Mouse (Mus musculus): ENCODE results near the gene Atp5j2.
A peak's percentile ranks its signal among the peaks of the same experiment; 100 is the strongest.

The Atp5j2 gene

DNA sequence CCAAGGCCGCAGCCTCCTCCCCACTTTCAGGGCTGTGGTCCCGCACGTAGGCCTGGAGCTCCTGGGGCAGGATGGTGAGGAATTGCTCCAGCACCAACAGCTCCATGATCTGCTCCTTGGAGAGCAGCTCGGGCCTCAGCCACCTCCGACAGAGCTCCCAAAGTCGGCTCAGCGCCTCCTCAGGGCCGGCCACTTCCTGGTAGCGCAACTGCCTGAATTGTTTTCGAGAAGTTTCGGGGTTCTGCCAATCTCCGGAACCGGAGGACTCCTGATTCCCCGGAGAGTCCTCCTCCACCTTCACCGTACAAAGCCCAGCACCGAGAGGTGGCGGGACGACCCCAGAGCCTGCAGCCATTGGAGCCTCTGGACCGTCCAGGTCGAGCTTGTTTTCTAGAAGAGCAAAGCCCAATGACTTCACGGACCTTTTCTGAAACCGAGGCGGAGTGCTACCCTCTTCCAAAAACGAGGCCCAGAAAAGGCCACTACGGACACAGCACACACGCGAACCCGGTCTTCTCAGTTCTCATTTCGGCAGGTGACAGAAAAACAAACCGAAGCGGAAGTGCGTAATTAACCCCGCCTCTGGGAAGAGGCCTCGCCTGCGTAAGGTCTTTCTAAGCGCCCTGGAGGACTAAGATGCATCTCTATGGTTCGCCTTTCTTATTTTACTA is 9.6 kb upstream of the Atp5j2 start, which contains the start of gene Zkscan14:
TSS of gene Zkscan14 (minus strand) at position 548 of the 671 bp plus-strand sequence.
- DNase-seq (ENCODE audit: inconsistent ontology term) = peak; percentile 78

DNA sequence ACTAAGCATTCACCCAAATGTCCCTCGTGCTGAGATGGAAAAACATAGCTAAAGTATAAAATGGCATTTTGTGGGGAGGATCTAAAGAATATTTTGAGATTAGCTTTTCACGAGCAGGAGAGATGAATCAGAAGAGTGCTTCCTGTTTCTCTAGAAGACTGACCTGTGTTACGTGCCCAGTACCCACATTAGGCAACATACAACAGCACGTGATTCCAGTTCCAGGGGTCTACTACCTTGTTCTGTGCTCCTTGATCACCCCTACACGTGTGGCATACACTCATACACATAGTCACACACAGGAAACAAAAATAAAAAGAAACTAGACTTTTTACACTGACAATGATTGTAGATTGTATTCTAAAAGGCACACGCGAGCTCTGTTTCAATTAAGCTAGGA is 8.5 kb upstream of the Atp5j2 start:
- no peak for DNase-seq (ENCODE audit: inconsistent ontology term)

DNA sequence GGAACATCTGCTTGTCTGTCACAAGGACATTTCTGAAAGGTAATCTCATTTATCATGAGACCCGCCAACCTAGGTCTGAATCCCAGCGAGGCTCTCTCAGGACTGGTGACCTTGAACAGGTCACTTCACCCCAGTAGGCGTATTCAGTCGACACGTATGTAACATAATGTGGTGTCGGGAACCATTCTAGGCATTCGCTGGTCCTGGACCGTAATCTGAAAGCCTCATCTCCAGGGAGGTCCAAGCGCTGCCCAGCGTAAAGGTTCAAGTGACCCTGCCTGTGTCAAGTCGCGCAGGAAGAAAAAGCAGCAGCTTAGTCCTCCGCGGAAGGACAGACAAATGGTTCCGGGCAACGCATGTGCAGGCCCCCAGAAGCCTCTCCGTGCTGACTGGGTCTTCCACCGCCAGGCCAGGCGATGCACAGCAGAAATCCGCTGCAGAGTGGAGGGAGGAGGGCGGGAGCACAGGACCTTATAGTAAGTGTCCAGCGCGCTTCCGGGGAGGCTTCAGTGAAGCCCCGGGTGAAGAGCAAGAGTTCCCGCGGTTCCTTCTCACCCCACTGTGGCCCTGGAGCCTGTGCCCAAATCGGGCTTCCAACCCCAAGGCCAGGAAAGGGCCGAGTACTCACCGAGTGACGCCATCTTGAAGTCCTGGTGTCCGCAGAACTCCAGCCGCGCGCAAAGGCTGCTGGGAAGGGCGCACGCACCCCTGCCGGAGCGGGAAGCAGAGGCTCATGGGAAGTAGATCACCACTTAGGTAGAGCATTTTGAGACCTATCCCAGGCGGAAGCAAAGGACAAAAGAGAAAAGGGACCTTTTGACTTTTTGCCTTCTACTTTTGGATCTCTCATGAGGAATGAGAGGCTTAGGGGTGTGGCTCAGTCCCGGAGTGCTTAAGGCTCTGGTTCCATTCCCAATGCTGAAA is 725 bp downstream of the Atp5j2 start:
- DNase-seq (ENCODE audit: inconsistent ontology term) = peak; percentile 90

DNA sequence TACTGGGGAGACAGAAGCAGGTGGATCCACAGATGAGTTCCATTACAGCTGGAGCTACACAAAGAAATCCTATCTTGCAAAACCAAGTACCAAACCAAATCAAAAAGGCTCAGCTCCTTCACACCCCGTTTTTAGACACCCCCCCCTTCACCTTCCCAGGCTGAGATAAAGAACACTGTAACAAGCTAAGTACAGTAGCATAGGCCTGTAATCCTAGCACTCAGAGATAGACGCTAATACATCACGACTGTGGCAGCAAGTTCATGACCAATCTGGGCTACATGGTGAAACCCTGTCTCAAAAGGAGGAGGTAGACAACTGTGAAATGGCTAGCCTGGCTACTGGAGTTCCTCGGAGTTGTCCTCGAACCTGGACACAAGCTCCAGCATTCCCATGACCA is 1.5 kb downstream of the Atp5j2 start:
- no peak for DNase-seq (ENCODE audit: inconsistent ontology term)

GRCm38 (mm10) chr5:145189416-145189815 is 2.4 kb downstream of the Atp5j2 start:
- DNase-seq (ENCODE audit: inconsistent ontology term) = no peak

DNA sequence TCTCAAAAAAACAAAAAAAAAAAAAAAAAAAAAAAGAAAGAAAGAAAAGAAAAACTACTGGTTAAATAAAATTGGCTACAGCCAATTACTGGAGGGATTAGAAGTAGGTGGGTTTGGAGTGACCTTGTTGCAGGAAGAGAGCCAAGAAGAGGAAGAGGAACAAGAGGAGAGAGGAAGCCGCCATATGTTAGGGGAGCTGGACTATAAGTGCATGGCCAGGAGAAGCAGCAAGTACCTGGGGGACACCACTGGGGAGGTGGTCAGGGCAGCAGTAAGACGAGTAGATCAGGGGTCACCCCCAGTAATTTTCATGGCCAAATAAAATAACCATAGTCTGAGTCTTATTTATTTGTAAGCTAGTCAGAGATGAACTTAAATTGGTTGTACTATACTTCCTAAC is 6.6 kb downstream of the Atp5j2 start:
- DNase-seq (ENCODE audit: inconsistent ontology term) = no peak

DNA sequence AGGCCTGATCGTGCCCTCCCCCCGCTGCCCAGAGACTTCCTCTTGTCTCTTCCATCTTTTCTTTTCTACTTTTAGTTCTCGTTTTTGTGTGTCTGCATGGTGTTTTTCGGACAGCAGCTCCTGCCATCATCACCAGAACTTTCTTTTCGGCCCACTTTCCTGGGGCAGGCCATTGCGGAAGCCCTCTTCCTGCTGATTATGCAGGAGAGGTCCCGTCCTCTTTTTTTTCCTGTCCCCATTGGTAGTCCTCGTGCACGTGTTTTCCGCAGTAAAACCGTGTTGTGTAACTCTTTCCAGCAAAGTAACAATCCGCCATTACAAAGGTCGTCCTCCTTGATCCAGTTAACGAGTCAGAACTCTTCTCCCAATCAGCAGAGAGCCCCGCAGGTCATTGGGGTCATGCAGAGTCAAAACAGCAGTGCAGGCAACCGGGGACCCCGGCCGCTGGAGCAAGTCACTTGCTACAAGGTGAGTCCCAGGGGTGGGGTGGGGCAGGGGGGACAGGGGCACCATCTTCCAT is 13.3 kb downstream of the Atp5j2 start:
- no peak for DNase-seq (ENCODE audit: inconsistent ontology term)

DNA sequence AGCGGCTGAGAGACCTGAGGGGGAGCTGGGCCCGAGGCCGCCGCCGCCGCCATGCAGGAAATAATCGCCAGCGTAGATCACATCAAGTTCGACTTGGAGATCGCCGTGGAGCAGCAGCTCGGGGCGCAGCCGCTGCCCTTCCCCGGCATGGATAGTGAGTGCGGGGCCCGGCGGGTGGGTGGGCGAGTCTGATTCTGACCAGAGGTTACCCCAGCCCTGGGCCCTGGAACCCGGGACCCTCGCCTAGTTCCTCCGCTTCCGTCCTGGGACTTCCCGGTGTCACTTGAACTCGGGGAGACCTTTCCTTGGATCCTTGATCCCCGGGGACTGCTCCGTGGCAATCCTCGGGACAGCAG is 24.6 kb downstream of the Atp5j2 start:
- no peak for DNase-seq (ENCODE audit: inconsistent ontology term)

DNA sequence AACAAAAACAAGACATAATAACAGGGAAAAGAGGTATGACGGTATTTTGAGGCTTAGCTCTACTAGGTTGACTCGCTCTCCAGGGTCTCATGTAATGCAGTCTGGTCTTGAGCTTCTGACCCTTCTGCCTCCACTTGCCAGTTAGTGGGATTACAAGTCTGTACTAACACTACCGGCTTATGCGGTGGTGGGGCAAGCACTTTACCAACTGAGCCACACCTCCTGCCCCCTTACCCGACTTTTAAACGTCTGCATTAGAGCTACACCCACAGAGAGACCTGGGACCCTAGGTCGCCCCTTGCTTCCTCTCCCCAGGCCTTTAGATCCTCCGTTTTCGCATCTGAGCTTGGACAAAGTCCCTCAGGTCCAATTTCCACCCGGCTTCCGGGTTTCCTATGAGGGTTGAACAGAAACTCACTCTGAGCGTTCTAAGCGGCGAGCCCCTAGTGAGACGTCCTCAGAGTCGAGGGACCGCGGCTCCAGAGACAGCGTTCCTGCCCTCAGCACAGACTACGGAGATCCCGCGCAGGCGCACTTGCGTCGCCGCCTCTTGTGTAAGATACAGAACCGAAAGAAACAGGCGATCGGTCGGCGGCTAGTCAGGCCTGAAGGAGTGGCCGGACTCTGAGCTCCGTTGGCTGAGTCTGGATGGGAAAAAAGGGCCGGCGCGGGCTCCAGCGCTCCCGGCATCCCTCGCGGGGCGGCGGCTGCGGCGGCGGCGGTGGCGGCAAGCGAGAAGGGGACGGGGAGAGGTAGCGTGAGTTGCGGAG is 25.1 kb downstream of the Atp5j2 start, which contains the start of the genes Ptcd1 and Cpsf4:
TSS of gene Ptcd1 (minus strand) at position 573 of the 770 bp plus-strand sequence.
TSS of gene Cpsf4 (plus strand) at position 678 of the 770 bp plus-strand sequence.
- peak; percentile 98 for DNase-seq (ENCODE audit: inconsistent ontology term)

- no peak for DNase-seq (ENCODE audit: inconsistent ontology term)
Measured at GRCm38 (mm10) chr5:145165184-145165583, 26.7 kb downstream of the Atp5j2 start.

- no peak for DNase-seq (ENCODE audit: inconsistent ontology term)
Measured at GRCm38 (mm10) chr5:145164710-145165109, 27.2 kb downstream of the Atp5j2 start.

GRCm38 (mm10) chr5:145161361-145161760 is 30.5 kb downstream of the Atp5j2 start:
- no peak for DNase-seq (ENCODE audit: inconsistent ontology term)

GRCm38 (mm10) chr5:145152690-145153089 is 39.2 kb downstream of the Atp5j2 start:
- DNase-seq (ENCODE audit: inconsistent ontology term) = no peak

DNA sequence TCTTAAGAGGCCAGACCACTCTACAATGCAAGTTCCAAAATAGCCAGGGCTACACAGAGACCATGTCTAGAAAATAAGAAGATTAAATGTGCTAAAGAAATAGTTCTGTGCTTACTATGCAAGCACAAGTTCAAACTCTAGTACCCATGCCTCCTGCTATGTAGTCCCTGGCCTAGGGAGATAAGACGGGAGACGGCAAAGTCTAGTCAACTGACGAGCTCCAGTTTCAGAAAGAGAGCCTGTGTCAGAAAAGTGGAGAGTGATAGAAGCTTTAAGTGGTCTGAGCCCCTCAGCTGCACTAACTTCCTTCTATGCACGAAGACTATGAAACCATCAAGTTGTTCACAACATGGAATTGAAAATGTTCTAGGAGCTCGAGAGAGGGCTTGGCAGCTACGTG is 42.6 kb downstream of the Atp5j2 start:
- no peak for DNase-seq (ENCODE audit: inconsistent ontology term)

GRCm38 (mm10) chr5:145147748-145148147 is 44.1 kb downstream of the Atp5j2 start:
- no peak for DNase-seq (ENCODE audit: inconsistent ontology term)

GRCm38 (mm10) chr5:145140611-145141010 is 51.3 kb downstream of the Atp5j2 start:
- no peak for DNase-seq (ENCODE audit: inconsistent ontology term)

- DNase-seq (ENCODE audit: inconsistent ontology term) = peak; percentile 95
Measured at GRCm38 (mm10) chr5:145139571-145140519, 52.0 kb downstream of the Atp5j2 start, which contains the start of the genes Pdap1 and Bud31. Gene Pdap1 (minus strand): TSS chr5:145140238. Gene Bud31 (plus strand): TSS chr5:145140362.

DNA sequence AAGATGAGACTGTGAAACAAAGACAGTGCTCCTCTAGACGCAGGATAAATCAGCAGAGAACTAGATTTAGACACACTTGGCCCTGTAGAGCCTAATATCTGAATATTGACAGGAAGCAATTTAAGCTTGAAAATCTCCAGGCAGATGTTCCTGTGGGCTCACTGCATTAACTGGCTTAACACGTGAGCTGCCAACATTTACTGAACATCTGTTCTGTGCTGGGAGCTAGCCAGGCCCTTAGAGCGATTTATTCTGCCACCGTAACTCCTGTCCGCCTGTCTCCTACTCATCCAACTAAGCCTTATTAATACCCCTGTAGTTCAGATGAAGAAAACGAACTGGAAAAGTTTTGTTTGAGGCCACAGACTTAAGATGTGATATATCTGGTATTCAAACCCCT is 53.0 kb downstream of the Atp5j2 start:
- peak; percentile 34 for DNase-seq (ENCODE audit: inconsistent ontology term)

Measured in Muller cell, postnatal 12 days (primary cell).